Mouse (Mus musculus): ENCODE measurements around the gene Rpgrip1l.

- TF ChIP-seq CTCF (IDR thresholded peaks at IDR 0.05; ENCODE audit: borderline replicate concordance, extremely low read depth, insufficient read depth, insufficient read length) (no peak), POLR2A (IDR thresholded peaks at IDR 0.05; ENCODE audit: borderline replicate concordance, extremely low read depth, insufficient read depth, insufficient read length, poor library complexity, severe bottlenecking) (no peak)
Observed at GRCm38 (mm10) chr8:91340746-91341145, 27.7 kb upstream of the Rpgrip1l start.

All from brain, embryonic 14.5 days (tissue).